Mouse (Mus musculus) liver, embryonic 14.5 days (tissue): ENCODE results near the gene Tia1. TPM values are rescaled to one million over a fixed set of nuclear protein-coding genes. Genes with fewer than 3 reads are reported as not detected.

Source experiments
- ATAC-seq: fragments of 200-750 bp; cut with Nextera tagmentation; 2 replicates; pipeline ENCODE4 v1.8.0; 2017; ENCODE audit warnings: moderate number of reproducible peaks, mild to moderate bottlenecking, moderate library complexity; ENCODE audit not compliant: insufficient read depth
- DNase-seq, 3 experiments: peaks; one replicate each; pipeline ENCODE4 v3.0.0-alpha.2; 2012 to 2013; ENCODE audit warnings: low read depth in 3 of 3, low spot score in 3 of 3
- H3K27ac ChIP-seq: fragments of 300-500 bp; sonication (generic); 2 replicates; pipeline ENCODE4 v1.5.1; 2014; ENCODE audit warnings: moderate library complexity, mild to moderate bottlenecking, control low read depth, inconsistent platforms
- H3K27me3 ChIP-seq: fragments of 300-500 bp; sonication (generic); 2 replicates; pipeline ENCODE4 v1.6.1; 2014; ENCODE audit warnings: mild to moderate bottlenecking, low read length, moderate library complexity; ENCODE audit not compliant: control insufficient read depth, insufficient read depth
- H3K36me3 ChIP-seq: fragments of 300-500 bp; sonication (generic); replicated peaks from 2 replicates; pipeline ENCODE4 v1.6.1; 2014; ENCODE audit warnings: low read depth; ENCODE audit not compliant: control insufficient read depth, insufficient read depth
- H3K4me1 ChIP-seq, 2 experiments: fragments of 200-500 bp in 1 of 2; fragments of 300-500 bp in 1 of 2; sonication (generic) in 1 of 2; replicated peaks; 2 replicates each; pipeline ENCODE4 v1.6.1; 2012 to 2014; ENCODE audit warnings: antibody characterized with exemption in 1 of 2, inconsistent platforms in 1 of 2, low read length in 1 of 2; ENCODE audit not compliant: control insufficient read depth in 2 of 2, insufficient read depth in 2 of 2
- H3K4me2 ChIP-seq: fragments of 300-500 bp; sonication (generic); 2 replicates; pipeline ENCODE4 v1.6.1; 2014; ENCODE audit warnings: low read depth, mild to moderate bottlenecking, control low read depth, moderate library complexity
- H3K4me3 ChIP-seq, 2 experiments: fragments of 200-500 bp in 1 of 2; fragments of 300-500 bp in 1 of 2; sonication (generic) in 1 of 2; 2 replicates each; pipeline ENCODE4 v1.5.1; 2012 to 2014; ENCODE audit warnings: low read depth in 2 of 2, low read length in 2 of 2, mild to moderate bottlenecking in 2 of 2, control low read depth in 1 of 2, inconsistent platforms in 1 of 2, moderate library complexity in 1 of 2; ENCODE audit not compliant: insufficient read depth in 1 of 2
- H3K9ac ChIP-seq: fragments of 300-500 bp; sonication (generic); replicated peaks from 2 replicates; pipeline ENCODE4 v1.6.1; 2014; ENCODE audit warnings: mild to moderate bottlenecking, control low read depth, moderate library complexity
- H3K9me3 ChIP-seq: fragments of 300-500 bp; sonication (generic); 2 replicates; pipeline ENCODE4 v1.6.1; 2016; ENCODE audit warnings: low read length, mixed read lengths; ENCODE audit not compliant: control insufficient read depth
- CTCF ChIP-seq: IDR thresholded peaks from 2 replicates; pipeline ENCODE4 v1.5.1; 2016; ENCODE audit warnings: antibody characterized with exemption, low read depth, control low read depth
- EP300 ChIP-seq: IDR thresholded peaks from 2 replicates; pipeline ENCODE4 v1.6.1; 2016; ENCODE audit warnings: antibody characterized with exemption, low read depth
- WGBS: fragments of 180-500 bp; shearing (Covaris S2); extraction: QIAGEN DNeasy Blood & Tissue Kit; methylation state at CpG from one replicate; pipeline ENCODE4 v1.1.7; 2014; ENCODE audit not compliant: insufficient replicate concordance; 5-methylcytosine and 5-hydroxymethylcytosine counted together
- polyA plus RNA-seq, 2 experiments: library from polyadenylated mRNA; depleted of rRNA in 1 of 2; stranded (reverse) in 1 of 2; unstranded in 1 of 2; fragments of >200 nt; fragmentation: Nextera tagmentation in 1 of 2; extraction: Ambion mirVana in 1 of 2; gene quantifications; 2 replicates each; pipeline versions ENCODE4 v1.2.1 to v1.2.3; 2012 to 2014

Tia1 gene
- polyA plus RNA-seq, 2 experiments: 14.7 to 16.9 TPM

GRCm38 (mm10) chr6:86397257-86397980, 6.6 kb upstream of the Tia1 start:
- no peak for TF ChIP-seq CTCF
- no peak for TF ChIP-seq EP300
- 3% methylated on average over 14 of the region's 14 CpGs for WGBS

GRCm38 (mm10) chr6:86398986-86399385, 5.0 kb upstream of the Tia1 start:
- Histone ChIP-seq H3K4me2 (no peak overlapping the region), H3K4me3 (no peak overlapping the region), H3K36me3 (no peaks in the 10 kb centered on the region), H3K9me3 (no peaks in the 10 kb centered on the region), H3K4me1 (peaks cover 15 to 20% of the 10 kb centered on the region in 2 experiments; a peak in 3 of 4 replicates), H3K27me3 (no peaks in the 10 kb centered on the region; the same call in 1 of the 2 replicates), H3K9ac (no peak overlapping the region), H3K27ac (no peak overlapping the region)
- WGBS: 74% methylated on average over 2 of the region's 2 CpGs
- TF ChIP-seq EP300 (no peak), CTCF (no peak)
- DNase-seq (no peak), ATAC-seq (no peak)

More at GRCm38 (mm10) chr6:86397257-86397980, 6.6 kb upstream of the Tia1 start:
- peak overlapping the region; percentile 67 to 86 for H3K4me3 ChIP-seq
- peak overlapping the region; percentile 68 for H3K4me2 ChIP-seq
- H3K27ac ChIP-seq: no peak overlapping the region
- ATAC-seq: no peak
- no peaks in the 10 kb centered on the region for H3K9me3 ChIP-seq
- no peaks in the 10 kb centered on the region; the same call in 1 of the 2 replicates for H3K27me3 ChIP-seq
- DNase-seq: no peak
- peak overlapping the region; percentile 14; the same call in 1 of the 2 replicates for H3K9ac ChIP-seq
- peaks cover 11 to 20% of the 10 kb centered on the region in 2 experiments; a peak in 3 of 4 replicates for H3K4me1 ChIP-seq
- peaks cover 2% of the 10 kb centered on the region for H3K36me3 ChIP-seq

- Histone ChIP-seq H3K27ac (no peak overlapping the region), H3K36me3 (no peaks in the 10 kb centered on the region), H3K4me3 (no peak overlapping the region), H3K4me2 (no peak overlapping the region), H3K27me3 (no peaks in the 10 kb centered on the region; the same call in 1 of the 2 replicates), H3K9me3 (no peaks in the 10 kb centered on the region), H3K4me1 (peaks cover 16 to 20% of the 10 kb centered on the region in 2 experiments), H3K9ac (no peak overlapping the region)
- TF ChIP-seq CTCF: no peak
- no peak for TF ChIP-seq EP300
- DNase-seq (no peak), ATAC-seq (no peak)
- 48% methylated on average over 2 of the region's 2 CpGs for WGBS
Observed at GRCm38 (mm10) chr6:86399995-86400394, 4.0 kb upstream of the Tia1 start.

GRCm38 (mm10) chr6:86400972-86401371, 3.0 kb upstream of the Tia1 start:
- 0 out of 2 replicates have a peak, but pooled peaks have one; percentile 17 for ATAC-seq
- WGBS: 5% methylated on average over 9 of the region's 9 CpGs
- Histone ChIP-seq H3K9ac (no peak overlapping the region), H3K9me3 (no peaks in the 10 kb centered on the region), H3K4me2 (peak overlapping the region; percentile 53), H3K36me3 (no peaks in the 10 kb centered on the region), H3K4me1 (peaks cover 14 to 23% of the 10 kb centered on the region in 2 experiments), H3K27ac (no peak overlapping the region), H3K27me3 (no peaks in the 10 kb centered on the region; the same call in 1 of the 2 replicates), H3K4me3 (peak overlapping the region; percentile 13 to 24; a peak in 3 of 4 replicates)
- TF ChIP-seq CTCF (peak; percentile 81), EP300 (no peak)
- peak; percentile 58 to 68 (median 68) for DNase-seq
